Mouse (Mus musculus) G1E (cell line): ENCODE data around the gene Ntng1.

Experiments used
- CTCF ChIP-seq: IDR thresholded peaks from 2 replicates; pipeline ENCODE4 v1.5.1; 2012; ENCODE audit warnings: low read depth, low read length, inconsistent platforms, mixed read lengths
- GATA1 ChIP-seq: IDR thresholded peaks from 2 replicates; pipeline ENCODE4 v1.6.1; 2012; ENCODE audit warnings: borderline replicate concordance, low read length, inconsistent platforms, mixed read lengths
- POLR2AphosphoS5 ChIP-seq: IDR thresholded peaks from 2 replicates; pipeline ENCODE4 v1.6.1; 2012; ENCODE audit warnings: low read depth, low read length, inconsistent platforms; ENCODE audit not compliant: insufficient replicate concordance
- TAL1 ChIP-seq: conservative IDR thresholded peaks from 2 replicates; pipeline ENCODE4 v1.6.1; 2012; ENCODE audit warnings: low read depth, low read length, inconsistent platforms, mixed read lengths

DNA sequence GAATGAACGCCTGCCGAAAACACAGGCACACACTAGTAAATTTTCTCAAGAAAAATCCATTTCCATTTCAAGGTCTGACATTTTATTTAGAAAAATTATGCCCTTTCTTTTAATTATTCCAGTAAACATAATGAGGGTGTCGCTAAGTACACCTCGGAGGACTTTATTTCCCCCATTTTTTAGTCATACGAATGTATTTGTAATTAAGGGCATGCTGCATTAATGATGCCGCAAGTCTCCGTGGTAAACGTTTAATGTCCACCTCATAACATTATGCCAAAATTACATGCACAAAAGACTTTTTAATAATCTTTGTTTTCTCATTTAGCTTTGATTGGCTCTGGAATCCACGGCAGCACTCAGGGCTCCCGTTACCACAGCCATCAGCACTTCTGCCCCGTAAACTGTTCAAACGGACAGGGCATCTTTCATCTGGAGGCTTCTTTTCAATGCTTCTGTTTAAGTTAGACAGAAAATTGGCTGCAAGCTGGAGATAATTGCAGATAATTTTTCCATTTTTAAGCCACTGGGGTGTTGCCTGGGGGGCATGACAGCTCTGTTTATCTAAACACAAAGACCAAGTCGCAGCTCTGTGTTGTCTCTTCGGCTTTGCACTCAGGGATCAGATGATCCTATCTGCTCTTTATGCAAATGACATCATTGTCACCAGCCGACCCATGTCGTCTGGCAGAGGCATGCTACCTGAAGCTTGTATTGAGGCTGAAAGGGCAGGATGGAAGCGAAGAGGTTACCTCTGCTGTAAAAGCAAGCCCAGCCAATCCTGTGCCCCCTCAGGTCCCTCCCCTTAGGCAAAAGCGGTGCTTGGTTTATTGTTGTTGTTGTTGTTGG is 12.5 kb downstream of the Ntng1 start:
- TF ChIP-seq CTCF (no peak), TAL1 (no peak), POLR2AphosphoS5 (no peak), GATA1 (no peak)
